Mouse (Mus musculus) urinary bladder, postnatal 25 days (tissue): ENCODE measurements at regions not wholly inside any gene's neighbourhood (a gene's known extent, or its start where the extent isn't known, plus 50 kb on each side); places are given as distances from the start of the nearest gene placed in this dataset.
"Not testable (repeated sequence)": the region's sequence is repeated elsewhere in the genome, so short reads cannot be mapped to it uniquely, and the experiment has no call there.

Experiments used
- DNase-seq: peaks from one replicate; pipeline ENCODE4 v3.0.0; 2022; ENCODE audit warnings: low spot score

GRCm38 (mm10) chr13:50906431-50906830 lies 194.2 kb upstream of the Spin1 start:
- not testable (repeated sequence) for DNase-seq

GRCm38 (mm10) chr13:50906910-50907309 lies 193.8 kb upstream of the Spin1 start:
- DNase-seq: no peak

- not testable (repeated sequence) for DNase-seq
These were observed 187.9 kb upstream of the Spin1 start for GRCm38 (mm10) chr13:50912776-50913175.

- DNase-seq: not testable (repeated sequence)
These were observed 166.7 kb upstream of the Spin1 start for GRCm38 (mm10) chr13:50934017-50934416.

GRCm38 (mm10) chr13:50942561-50942960 lies 158.1 kb upstream of the Spin1 start:
- DNase-seq: no peak

GRCm38 (mm10) chr13:50949545-50950226 lies 151.0 kb upstream of the Spin1 start:
- peak; percentile 80 for DNase-seq

- no peak for DNase-seq
These were observed 146.0 kb upstream of the Spin1 start for GRCm38 (mm10) chr13:50954671-50955070.

- no peak for DNase-seq
These were observed 142.4 kb upstream of the Spin1 start for GRCm38 (mm10) chr13:50958051-50958883.

GRCm38 (mm10) chr13:50960909-50961308 lies 139.8 kb upstream of the Spin1 start:
- DNase-seq: no peak

- no peak for DNase-seq
These were observed 136.6 kb upstream of the Spin1 start for GRCm38 (mm10) chr13:50964070-50964469.

- DNase-seq: not testable (repeated sequence)
These were observed 135.6 kb upstream of the Spin1 start for GRCm38 (mm10) chr13:50965041-50965440.

GRCm38 (mm10) chr13:50965678-50966077 lies 135.0 kb upstream of the Spin1 start:
- DNase-seq: no peak

GRCm38 (mm10) chr13:50966826-50967225 lies 133.9 kb upstream of the Spin1 start:
- no peak for DNase-seq

- no peak for DNase-seq
These were observed 127.3 kb upstream of the Spin1 start for GRCm38 (mm10) chr13:50973379-50973778.

GRCm38 (mm10) chr13:50975306-50975920 lies 125.3 kb upstream of the Spin1 start:
- DNase-seq: no peak

GRCm38 (mm10) chr13:50982005-50982404 lies 118.7 kb upstream of the Spin1 start:
- no peak for DNase-seq

- DNase-seq: no peak
These were observed 117.7 kb upstream of the Spin1 start for GRCm38 (mm10) chr13:50982990-50983389.

GRCm38 (mm10) chr13:50991726-50992432 lies 108.8 kb upstream of the Spin1 start:
- no peak for DNase-seq

GRCm38 (mm10) chr13:50999738-51000137 lies 100.9 kb upstream of the Spin1 start:
- DNase-seq: no peak

GRCm38 (mm10) chr13:51004827-51005226 lies 95.9 kb upstream of the Spin1 start:
- DNase-seq: no peak

- no peak for DNase-seq
These were observed 89.9 kb upstream of the Spin1 start for GRCm38 (mm10) chr13:51010736-51011135.

- DNase-seq: no peak
These were observed 84.5 kb upstream of the Spin1 start for GRCm38 (mm10) chr13:51016209-51016608.
